Mouse (Mus musculus) spleen, adult 2 months (tissue): ENCODE measurements around the gene Gstt1.

Experiments used
- CTCF ChIP-seq: fragments of 200-500 bp; IDR thresholded peaks from 2 replicates; pipeline ENCODE4 v1.5.1; 2011; ENCODE audit warnings: mild to moderate bottlenecking, inconsistent platforms; ENCODE audit not compliant: insufficient read depth, insufficient read length, insufficient replicate concordance; ENCODE audit errors: extremely low read depth
- POLR2A ChIP-seq: fragments of 200-500 bp; IDR thresholded peaks from 2 replicates; pipeline ENCODE4 v1.6.1; 2011; ENCODE audit warnings: low read depth, low read length, inconsistent platforms

GRCm38 (mm10) chr10:75777885-75778284, 20.5 kb downstream of the Gstt1 start:
- TF ChIP-seq CTCF (no peak), POLR2A (no peak)
